Mouse (Mus musculus) monocyte, adult 5-6 weeks (primary cell): ENCODE data around the gene Smarcad1. TPM values are rescaled to one million over a fixed set of nuclear protein-coding genes. Genes with fewer than 3 reads are reported as not detected.
A peak's percentile ranks its signal among the peaks of the same experiment; 100 is the strongest.
"Not testable (repeated sequence)": the region's sequence is repeated elsewhere in the genome, so short reads cannot be mapped to it uniquely, and the experiment has no call there.

ENCODE experiments used
- ATAC-seq: fragments of 153-309, 156-312 bp; replicated peaks from 2 replicates; pipeline ENCODE4 v1.8.0; 2017; ENCODE audit warnings: mild to moderate bottlenecking; ENCODE audit not compliant: low TSS enrichment, insufficient number of reproducible peaks, severe bottlenecking, poor library complexity, low FRiP score
- total RNA-seq: library from RNA; stranded (forward); fragments of 200-1000, 200-491, 200-594 nt; gene quantifications from 3 replicates; pipeline ENCODE4 v1.2.3, GENCODE M21; 2017

Smarcad1 gene
- total RNA-seq, 1 experiment from 2014 or later, result 40.4 TPM

DNA sequence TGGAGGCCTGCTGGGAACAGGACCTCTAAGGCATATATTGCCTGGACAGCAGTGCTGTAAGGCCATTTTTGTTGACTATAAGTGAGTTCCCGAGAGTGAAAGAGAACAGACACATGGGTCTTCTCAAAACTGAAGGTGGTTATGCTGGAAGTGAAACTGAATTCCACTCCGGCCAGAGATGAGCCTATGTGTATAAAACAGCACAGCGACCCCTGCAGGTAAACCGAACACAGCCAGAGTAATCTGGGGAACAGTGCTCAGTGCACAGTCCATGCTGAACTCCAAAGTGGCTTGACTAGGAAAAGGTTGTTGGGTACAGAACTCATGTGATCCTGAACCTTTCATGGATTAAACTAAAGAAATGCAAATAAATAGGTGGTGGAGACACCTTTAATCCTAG, 14.8 kb downstream of the Smarcad1 start:
- not testable (repeated sequence) for ATAC-seq

DNA sequence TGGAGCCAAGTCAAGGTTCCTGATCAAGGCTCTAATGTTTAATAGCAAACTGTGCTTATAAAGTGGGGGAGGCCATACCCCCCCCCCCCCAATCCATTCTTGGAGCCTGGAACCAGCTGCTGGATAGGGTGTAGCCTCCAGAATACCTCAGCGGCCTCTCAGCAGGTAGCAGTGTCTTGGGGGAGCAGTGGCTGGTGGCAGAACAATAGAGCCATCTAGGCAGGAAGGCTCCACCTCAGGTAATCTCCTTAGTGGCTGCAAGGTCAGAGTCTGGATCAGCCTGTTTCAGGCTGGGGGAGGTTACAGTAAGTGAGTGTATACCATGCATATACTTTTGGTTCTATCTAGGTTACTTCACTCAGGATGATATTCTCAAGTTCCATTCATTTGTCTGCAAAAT, 18.7 kb downstream of the Smarcad1 start:
- ATAC-seq, result no peak

DNA sequence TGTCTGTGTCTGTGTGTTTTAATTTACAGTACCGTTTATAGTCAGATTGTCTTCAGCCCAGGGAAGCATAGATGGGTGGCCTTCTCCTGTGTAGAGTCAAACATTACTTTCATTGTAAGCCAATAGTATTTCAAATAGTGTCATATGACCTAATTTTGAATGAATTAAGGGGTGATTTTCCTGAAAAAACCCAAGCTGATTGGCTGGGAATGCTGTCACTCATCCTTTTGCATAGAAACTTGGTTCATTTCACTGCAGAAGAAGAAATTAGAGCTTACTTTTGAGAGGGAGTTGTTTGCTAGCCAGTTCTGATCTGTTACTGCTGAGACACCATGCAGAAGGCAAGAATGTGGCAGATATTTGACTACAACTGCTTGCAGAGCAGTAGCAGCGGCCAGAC, 32.8 kb downstream of the Smarcad1 start:
- ATAC-seq, result no peak

DNA sequence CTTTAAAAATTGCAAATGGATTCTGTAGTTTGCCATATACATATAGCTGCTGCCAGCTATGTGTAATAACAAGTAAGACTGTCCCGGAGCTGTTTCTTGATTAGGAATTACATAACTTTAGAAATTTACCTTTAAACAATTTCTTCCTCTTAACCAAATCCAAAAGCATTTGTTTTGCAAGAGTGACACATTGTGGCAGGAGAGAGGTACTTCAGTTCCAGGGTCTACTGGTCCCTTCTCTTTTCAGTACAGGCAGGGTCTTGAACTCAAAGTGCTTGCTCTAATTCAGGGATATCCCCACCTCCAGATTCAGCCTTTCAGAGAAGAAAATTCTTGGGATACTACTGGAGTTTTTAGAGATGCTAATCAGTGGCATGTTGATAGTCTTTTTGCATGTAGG, 36.8 kb downstream of the Smarcad1 start:
- no peak for ATAC-seq

DNA sequence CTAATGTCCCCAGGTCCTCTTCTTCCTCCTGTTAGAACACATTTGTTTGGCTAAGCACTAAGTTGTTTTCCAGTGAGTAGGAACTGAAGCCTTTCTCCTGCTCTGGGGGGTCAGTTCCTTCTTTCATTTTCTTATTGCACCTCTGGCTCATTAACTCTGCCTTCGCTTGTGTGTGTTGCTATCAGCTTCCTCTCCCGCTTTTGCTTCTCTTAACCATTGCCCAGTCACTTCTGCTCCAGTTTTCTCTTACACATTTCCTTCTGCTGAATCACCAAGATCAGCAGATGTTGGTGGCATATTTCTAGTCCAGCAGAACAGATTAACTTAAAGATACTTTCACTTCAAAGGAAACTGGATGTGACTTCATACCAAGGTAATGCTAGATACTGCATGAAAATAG, 72.5 kb downstream of the Smarcad1 start:
- ATAC-seq, result peak; percentile 40; the same call in 1 of the 2 replicates

DNA sequence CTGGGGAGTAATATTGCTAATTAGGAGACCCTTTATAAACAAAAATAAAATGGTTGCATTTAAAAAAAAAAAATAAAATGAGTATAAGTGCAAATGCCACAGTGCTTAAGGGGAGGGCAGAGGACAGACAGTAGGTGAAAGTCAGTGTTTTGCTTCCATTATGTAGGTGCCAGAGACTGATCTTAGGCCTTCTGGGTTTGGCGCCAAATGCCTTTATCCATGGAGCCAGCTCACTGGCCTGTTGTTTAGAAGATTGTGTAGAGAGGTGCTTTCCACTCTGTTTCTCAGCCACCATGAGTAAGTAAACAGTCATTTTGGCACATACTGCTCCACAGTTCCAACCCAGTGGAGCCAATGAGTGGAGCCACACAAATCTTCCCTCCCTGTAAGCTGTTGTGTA, 75.2 kb downstream of the Smarcad1 start:
- ATAC-seq, result no peak

DNA sequence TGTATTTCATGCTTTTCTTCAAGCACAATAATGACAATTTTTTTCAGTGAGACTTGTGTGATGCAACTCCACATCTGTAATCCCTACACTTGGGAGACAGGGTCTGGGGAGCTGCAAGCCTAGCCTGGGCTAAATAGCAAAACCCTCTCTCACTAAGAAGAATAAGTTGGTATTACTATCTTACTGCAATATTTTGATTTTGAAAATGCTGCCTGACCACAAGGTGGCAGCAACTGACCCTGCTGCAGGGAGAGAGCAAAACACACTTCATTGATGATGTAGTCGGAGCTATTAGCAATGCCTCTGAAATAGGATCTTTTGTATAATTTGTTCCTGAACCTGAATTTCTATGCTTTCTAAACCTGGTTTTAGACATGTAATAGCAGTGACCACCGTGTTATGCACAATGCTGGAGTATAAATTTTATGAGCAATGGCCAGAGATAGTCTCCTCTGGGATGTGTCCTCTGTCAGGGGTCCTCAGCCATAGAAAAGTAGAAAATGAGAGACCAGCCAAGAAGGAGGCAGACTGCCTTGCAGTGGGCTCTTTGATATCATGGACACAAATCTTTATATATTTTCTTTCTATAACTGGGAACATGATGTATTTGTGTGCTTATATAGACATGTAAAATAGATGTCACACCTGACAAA, 83.8 kb downstream of the Smarcad1 start:
- ATAC-seq, result peak; percentile 65

DNA sequence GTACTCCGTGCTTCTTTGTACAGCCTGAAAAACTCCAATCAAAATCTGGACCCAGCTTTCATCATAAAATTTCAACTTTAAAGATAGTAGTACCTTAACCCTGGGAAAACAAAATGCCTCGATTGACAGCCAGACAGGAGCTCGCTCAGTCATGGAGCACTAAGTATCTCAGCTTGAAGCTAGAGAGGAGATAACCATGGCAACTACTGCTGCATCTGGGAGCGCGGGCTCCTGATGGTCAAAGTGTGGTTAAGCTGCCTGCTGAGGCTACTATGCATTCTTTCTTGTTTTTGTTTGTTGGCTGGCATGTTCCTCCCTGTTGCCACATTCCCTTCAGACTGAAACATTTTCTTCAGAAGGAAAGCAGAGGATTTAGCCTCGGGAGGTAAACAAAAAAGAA, 90.0 kb downstream of the Smarcad1 start:
- no peak for ATAC-seq

DNA sequence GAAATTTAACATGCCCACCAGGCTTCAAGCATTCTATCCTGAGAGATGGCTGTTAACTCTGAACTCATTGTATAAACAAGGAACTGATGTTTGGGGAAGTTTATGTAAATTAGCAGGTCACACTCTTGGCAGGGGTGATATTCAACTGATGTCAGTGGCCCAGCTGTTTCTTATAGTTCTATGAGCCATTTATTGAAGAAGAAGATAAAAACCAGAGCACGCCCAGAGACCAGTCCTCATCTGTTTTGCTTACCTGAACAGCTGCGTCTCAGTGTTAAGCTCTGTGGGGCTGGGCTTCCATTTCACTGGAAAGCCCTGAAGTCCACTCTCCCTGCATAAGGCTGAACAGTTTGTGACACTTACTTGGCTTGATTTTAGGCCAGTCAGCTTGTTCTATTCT, 95.4 kb downstream of the Smarcad1 start:
- ATAC-seq, result 0 out of 2 replicates have a peak, but pooled peaks have one; percentile 49

DNA sequence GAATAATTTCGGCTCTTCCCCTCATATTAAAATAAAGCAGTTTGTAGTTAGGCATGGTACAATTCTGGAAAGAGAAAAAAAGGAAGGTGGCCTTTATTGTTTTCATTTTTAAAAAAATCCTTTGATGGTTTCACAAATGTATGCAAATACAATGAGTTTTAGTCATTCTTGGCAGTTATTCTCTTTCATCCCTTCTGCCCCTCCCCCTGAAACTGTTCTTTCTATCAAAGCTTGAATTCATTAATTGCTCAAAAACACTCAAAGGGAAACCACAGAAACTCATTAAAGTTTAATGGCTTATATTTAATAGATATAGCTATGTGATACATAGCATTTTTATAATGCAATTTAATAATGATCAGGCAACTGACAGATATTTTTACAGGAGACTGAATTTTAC, 95.9 kb downstream of the Smarcad1 start:
- no peak for ATAC-seq

DNA sequence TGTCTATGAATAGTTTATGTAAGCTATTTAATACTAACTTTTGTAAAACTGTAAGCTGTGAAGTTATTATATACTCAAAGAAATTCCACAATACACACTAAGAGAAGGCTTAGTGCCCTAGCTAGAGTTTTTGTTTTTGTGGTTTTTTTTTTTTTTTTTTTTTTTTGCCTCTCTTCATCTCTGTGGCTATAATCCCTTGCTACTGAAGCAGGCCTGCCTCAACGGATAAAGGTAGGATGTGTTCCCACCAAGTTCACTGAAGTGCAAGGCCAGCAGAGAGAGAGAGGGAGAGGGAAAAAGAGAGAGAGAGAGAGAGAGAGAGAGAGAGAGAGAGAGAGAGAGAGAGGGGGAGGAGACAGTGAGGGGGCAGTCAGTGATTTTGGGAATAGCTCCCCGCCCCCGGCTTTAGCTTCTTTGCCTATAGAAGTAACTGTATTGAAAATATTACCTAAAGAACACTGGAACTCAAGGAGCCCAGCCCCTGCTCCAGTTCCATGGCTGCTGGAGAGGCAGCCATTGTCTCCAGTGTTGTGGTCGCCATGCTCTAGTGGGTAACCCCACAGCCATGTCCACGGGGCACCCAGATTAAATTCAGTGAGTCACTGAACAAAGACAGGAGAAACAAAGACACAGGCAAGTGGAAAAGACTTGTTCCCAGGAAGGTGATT, 97.8 kb downstream of the Smarcad1 start:
- no peak for ATAC-seq

DNA sequence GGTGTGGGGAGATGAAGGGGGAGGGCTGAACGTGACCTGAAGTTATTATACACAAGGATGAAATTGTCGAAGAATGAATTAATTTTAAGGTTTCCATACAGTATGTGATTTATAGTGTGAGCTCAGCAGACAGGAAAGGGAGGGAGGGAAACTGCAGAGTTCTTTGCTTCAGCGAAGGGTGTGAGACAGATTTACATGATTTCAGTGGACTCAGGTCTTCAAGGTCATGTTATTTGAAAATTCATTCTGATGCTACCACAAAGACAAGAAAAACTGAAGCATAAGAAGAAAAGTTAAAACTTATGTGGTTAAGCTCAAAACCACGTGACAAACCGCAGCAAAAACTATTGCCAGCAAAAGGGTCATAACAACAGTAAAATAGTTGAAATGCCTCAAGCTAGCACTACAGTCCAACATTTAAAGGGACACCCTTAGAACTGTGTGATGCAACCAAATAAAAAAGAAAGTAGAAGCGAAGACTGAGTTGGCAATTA, 98.4 kb downstream of the Smarcad1 start:
- ATAC-seq, result no peak

DNA sequence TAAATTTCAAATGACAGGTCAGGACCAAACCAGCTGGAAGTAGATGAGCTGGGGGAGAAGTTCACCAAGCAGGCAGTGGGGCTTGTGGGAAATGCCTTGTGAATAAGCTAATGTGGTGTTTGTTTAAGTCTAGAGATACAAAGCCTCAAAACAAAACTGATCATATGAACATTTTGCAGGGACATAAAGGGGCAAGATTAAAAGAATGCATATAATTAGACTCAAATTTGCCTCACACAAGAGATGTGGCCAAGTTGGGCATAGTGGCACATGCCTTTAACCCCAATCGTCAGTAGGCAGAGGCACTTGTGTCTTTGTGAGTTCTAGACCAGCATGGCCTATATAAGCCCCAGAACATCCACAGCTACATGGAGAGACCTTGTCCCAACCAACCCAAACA, 99.9 kb downstream of the Smarcad1 start:
- no peak for ATAC-seq

DNA sequence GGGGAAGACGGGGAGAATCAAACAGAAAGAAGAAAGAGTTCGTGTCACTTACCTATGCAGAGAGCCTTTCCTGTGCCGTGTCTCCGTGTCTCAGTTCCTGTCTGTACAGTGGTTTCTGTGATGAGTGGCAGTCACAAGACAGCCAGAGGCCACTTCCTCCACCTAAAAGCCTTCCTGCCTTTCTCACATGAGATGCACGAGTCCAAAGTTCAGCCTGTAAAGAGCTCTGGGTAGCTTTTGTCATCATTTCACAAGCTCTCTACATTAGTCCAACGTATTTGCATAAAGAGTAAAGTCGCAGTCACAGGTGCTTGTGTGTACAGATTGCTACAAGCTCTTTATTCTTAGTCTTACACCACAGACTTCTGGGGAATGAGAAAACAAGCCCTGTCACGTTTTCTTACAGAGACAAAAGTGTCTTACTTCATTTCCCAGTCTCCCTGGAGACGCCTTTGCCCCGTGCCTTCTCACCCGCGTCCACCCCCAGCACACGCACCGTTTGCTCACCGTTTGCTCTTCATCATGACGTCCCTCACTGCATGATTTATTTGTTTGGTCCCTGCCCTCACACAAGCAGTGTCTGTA, 102.3 kb downstream of the Smarcad1 start, which contains the start of gene Hpgds:
Gene Hpgds (minus strand): TSS at position 288 of the 585 bp plus-strand sequence.
- ATAC-seq, result peak; percentile 87

DNA sequence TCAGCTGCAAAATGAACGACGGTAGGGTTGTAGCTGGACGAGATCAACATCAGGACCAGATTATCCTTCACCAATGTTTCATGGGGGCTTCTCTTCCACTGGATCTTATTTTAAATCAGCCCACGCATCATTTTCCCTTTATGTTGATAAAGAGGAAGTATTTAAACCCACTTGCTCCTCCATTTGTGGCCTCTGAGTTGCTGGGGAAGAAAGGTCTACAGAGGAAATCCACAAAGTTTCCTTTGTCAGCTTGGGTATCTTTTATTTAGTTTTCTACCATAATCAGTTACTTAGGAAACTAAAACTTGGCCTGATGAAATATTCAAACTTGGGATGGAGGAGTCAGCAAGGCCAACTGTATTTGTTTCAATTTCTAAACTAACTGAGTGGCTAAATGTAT, 104.0 kb downstream of the Smarcad1 start:
- ATAC-seq, result no peak

DNA sequence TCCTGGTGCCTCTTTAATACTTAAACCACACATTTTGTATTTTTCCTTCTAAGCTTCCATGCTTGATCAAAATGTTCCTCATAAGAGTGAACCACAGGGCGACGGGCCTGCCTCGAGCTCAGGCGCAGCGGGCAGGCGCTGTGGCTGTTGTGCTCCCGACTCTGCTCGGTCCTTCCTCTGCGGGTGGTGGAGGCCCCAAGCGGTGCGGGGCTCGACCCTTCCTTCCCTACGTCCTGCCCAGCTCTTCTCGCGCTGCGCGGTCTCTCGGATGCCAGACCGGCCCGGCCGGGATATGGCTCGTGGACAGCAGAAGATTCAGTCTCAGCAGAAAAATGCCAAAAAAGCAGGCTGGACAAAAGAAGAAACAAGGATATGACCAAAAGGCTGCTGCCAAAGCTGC, 108.3 kb downstream of the Smarcad1 start:
- no peak for ATAC-seq

DNA sequence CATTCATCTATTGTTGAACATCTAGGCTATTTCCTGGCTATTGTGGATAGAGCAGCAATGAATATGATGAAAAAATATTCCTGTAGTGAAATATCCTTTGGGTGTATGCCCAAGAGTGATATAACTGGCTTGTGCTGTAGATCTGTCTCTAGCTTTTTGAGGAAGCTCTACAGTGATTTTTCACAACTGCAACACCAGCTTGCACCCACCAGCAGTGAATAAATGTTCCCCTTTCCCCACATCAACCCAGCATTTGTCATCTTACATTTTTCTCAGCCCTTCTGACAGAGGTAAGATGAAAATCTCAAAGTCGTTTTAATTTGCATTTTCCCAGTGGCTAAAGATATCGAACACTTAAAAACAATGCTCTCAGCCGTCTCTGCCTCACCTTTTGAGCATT, 111.2 kb downstream of the Smarcad1 start:
- ATAC-seq, result no peak

DNA sequence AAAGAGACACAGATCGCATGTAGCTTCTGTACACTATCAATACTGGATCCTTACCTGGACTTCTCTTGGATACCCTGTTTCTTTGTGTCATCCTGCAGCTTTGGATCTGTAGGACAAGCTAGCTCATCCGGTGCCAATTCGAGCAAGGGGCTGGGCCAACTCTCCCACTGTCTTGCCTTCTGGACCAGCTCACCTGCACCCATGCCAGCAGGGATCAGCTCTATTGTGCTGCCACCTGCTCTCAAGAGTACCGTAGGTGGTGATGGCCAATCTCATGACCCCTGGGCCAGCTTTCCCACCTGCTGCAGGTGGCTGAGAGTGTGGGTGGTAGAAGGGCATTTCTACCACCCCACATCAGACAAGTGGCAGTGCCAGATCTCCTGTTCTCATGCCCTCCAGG, 114.7 kb downstream of the Smarcad1 start:
- ATAC-seq, result no peak

DNA sequence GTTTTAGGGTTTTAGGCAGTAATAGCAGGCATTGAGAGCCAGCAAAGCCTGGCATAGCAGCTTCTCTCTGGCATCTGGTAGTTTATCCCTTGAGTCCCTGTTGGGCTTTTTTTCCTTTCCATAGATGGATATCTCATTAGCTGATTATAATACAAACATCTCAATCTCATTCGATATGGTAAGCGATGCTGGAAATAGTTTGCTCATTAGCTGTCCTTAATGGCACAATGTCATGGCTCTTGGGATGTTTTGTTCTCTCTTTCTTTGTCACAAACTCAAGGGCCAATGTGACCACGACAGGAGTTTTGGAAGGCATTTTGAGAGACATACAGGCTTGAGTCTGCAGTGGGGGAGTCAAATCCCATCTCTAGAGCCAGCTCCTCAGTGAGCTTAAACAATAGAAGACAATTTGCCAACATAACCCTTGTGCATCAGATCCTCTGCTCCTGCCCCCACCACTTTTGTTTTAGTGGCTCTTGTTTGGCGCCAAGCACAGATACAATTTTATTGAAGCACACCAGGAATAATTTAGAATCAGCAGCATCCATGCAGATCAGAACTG, 117.1 kb downstream of the Smarcad1 start:
- no peak for ATAC-seq

DNA sequence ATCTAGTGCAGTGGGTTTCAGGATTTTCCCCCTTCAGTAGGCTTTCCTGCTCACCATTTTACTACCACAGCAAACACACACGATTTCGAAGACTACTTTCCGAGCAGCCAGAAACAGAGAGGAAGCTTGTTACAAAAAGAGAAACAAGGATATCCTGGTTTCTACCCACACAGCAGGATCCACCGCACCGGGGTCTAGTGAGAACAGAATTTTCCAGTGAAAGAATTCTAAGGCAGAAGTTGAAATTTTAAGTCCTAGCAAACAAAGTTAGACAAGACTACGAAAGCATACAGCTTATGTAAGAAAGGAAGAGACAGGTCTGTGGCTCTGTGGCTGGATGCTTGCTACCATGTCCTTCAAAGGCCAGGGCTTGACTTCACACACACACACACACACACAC, 121.8 kb downstream of the Smarcad1 start:
- no peak for ATAC-seq
